Mouse (Mus musculus): ENCODE measurements at regions not wholly inside any gene's neighbourhood (a gene's known extent, or its start where the extent isn't known, plus 50 kb on each side); places are given as distances from the start of the nearest gene placed in this dataset.

DNA sequence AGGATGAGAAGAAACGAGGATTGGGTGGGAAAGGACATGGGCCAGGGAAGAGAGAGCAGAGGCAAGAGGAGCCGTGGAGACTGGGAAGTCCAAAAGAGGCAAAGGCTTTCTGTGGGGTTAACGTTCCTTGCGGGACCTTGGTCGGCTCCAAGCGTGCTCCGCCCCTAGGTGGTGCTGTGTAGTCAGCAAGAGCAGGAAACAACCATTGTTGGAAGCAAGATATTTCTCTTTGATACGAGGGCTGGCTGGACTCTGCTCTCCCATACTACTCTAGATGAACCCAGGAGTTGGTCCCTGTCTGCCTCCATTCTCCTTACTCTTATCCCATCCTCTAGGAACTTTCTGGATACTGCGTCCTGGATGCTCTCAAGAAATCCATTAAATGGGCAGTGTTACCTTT is 105.3 kb upstream of the Vangl1 start:
- H3K4me1 ChIP-seq (ENCODE audit: control insufficient read depth, insufficient read depth, low read length), result no peaks in the 10 kb centered on the region
- no peak overlapping the region for H3K4me2 ChIP-seq (ENCODE audit: low read depth, severe bottlenecking)
- no peak overlapping the region for H3K9ac ChIP-seq (ENCODE audit: low read length)
- 30% methylated on average over 9 of the region's 9 CpGs for WGBS
- DNase-seq (ENCODE audit: low spot score), result peak; percentile 82
- no peaks in the 10 kb centered on the region for H3K27me3 ChIP-seq (ENCODE audit: control insufficient read depth, insufficient read depth, low read length)
- no peaks in the 10 kb centered on the region for H3K36me3 ChIP-seq (ENCODE audit: control insufficient read depth, insufficient read depth, low read length)
- no peak overlapping the region for H3K27ac ChIP-seq (replicated peaks; ENCODE audit: low read depth, low read length)
- H3K9me3 ChIP-seq (ENCODE audit: control insufficient read depth, low read length), result no peaks in the 10 kb centered on the region
- H3K4me3 ChIP-seq (ENCODE audit: low read depth, low read length), result no peak overlapping the region
- no peak for ATAC-seq (ENCODE audit: insufficient number of reproducible peaks, low FRiP score, low TSS enrichment, low read depth)

DNA sequence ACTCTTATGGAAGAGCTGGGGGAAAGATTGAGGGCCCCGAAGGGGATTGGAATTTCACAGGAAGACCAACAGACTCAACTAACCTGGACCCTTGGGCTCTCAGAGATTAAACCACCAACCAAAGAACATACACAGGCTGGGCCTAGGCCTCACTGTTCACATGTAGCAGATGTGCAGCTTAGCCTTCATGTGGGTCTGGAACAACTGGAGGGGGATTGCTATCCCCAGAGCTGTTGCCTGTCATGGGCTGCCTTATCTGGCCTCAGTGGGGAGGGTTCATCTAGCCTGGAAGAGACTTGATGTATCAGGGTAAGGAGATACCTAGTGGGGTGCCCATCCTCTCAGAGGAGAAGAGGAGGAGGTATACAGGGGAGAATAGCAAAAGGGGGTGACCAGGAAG is 103.2 kb upstream of the Vangl1 start:
- H3K36me3 ChIP-seq (ENCODE audit: control insufficient read depth, insufficient read depth, low read length), result no peaks in the 10 kb centered on the region
- H3K4me3 ChIP-seq (ENCODE audit: low read depth, low read length), result no peak overlapping the region
- DNase-seq (ENCODE audit: low spot score), result no peak
- H3K27me3 ChIP-seq (ENCODE audit: control insufficient read depth, insufficient read depth, low read length), result no peaks in the 10 kb centered on the region
- 88% methylated on average over 1 of the region's 1 CpGs for WGBS
- no peak overlapping the region for H3K27ac ChIP-seq (replicated peaks; ENCODE audit: low read depth, low read length)
- no peak for ATAC-seq (ENCODE audit: insufficient number of reproducible peaks, low FRiP score, low TSS enrichment, low read depth)
- H3K9ac ChIP-seq (ENCODE audit: low read length), result no peak overlapping the region
- H3K9me3 ChIP-seq (ENCODE audit: control insufficient read depth, low read length), result no peaks in the 10 kb centered on the region
- H3K4me1 ChIP-seq (ENCODE audit: control insufficient read depth, insufficient read depth, low read length), result no peaks in the 10 kb centered on the region
- no peak overlapping the region for H3K4me2 ChIP-seq (ENCODE audit: low read depth, severe bottlenecking)

DNA sequence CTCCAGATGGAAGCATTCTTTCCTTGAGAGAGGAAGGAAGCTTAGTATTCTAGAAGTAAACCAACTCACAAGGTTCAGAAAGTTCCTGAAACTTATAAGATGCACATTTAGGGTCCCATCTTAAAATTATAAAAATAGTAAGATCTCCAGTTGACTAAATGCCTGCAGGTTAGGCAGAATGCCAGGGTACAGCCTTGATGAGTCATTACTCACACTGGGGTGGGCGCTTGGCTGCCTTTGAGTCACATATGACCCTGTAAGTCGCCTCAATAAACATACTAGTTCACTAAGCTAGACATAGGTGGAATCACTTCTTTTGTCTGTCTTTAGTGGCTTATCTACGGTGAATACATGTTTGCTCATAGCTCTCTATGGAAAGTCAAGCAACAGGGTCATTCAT is 87.9 kb upstream of the Vangl1 start:
- no peak for ATAC-seq (ENCODE audit: insufficient number of reproducible peaks, low FRiP score, low TSS enrichment, low read depth)
- no peak overlapping the region for H3K4me3 ChIP-seq (ENCODE audit: low read depth, low read length)
- no peak for DNase-seq (ENCODE audit: low spot score)
- H3K27ac ChIP-seq (replicated peaks; ENCODE audit: low read depth, low read length), result no peak overlapping the region
- no peaks in the 10 kb centered on the region for H3K4me1 ChIP-seq (ENCODE audit: control insufficient read depth, insufficient read depth, low read length)
- H3K9me3 ChIP-seq (ENCODE audit: control insufficient read depth, low read length), result no peaks in the 10 kb centered on the region
- no peaks in the 10 kb centered on the region for H3K27me3 ChIP-seq (ENCODE audit: control insufficient read depth, insufficient read depth, low read length)
- 84% methylated on average over 3 of the region's 3 CpGs for WGBS
- no peaks in the 10 kb centered on the region for H3K36me3 ChIP-seq (ENCODE audit: control insufficient read depth, insufficient read depth, low read length)
- H3K4me2 ChIP-seq (ENCODE audit: low read depth, severe bottlenecking), result no peak overlapping the region
- H3K9ac ChIP-seq (ENCODE audit: low read length), result no peak overlapping the region

DNA sequence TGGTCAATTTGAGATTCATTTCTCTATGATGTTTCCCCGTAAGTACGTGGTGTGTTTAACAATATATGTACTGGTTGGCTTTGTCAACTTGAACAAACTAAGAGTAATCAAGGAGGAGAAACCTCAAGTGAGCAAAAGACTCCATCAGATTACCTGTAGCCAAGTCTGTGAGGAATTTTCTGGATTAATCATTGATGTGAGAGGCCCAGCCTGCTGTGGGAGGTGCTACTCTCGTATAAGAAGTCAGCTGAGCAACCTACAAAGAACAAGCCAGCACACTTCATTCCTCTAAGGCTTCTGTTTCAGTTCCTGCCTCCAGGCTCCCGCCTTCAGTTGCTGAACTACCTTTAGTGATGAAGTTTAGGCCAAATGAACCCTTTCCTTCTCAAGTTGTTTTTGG is 77.5 kb upstream of the Vangl1 start:
- Histone ChIP-seq H3K4me2 (ENCODE audit: low read depth, severe bottlenecking) (no peak overlapping the region), H3K27ac (replicated peaks; ENCODE audit: low read depth, low read length) (no peak overlapping the region), H3K36me3 (ENCODE audit: control insufficient read depth, insufficient read depth, low read length) (no peaks in the 10 kb centered on the region), H3K4me1 (ENCODE audit: control insufficient read depth, insufficient read depth, low read length) (no peaks in the 10 kb centered on the region), H3K4me3 (ENCODE audit: low read depth, low read length) (no peak overlapping the region), H3K27me3 (ENCODE audit: control insufficient read depth, insufficient read depth, low read length) (no peaks in the 10 kb centered on the region), H3K9me3 (ENCODE audit: control insufficient read depth, low read length) (no peaks in the 10 kb centered on the region), H3K9ac (ENCODE audit: low read length) (no peak overlapping the region)
- ATAC-seq (ENCODE audit: insufficient number of reproducible peaks, low FRiP score, low TSS enrichment, low read depth) (no peak), DNase-seq (ENCODE audit: low spot score) (no peak)
- 88% methylated on average over 4 of the region's 4 CpGs for WGBS

DNA sequence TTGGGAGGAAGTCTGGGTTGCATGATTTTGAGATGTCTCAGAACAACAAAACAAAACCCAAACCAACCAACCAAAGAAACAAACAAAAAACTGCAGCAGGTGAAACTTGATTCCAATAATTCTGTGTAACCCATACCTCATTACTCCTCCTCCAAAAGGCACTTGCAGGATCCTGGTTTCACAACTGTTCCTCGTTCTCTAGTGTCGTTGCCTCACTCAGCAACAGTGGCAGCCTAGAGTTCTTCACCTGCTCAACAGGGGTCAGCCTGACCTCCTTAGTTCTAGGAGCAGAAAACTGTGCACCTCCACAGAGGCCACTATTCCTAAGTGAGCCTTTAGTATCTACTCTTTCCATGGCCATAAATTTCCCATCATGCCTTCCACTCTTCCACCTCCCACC is 72.3 kb upstream of the Vangl1 start:
- Histone ChIP-seq H3K9me3 (ENCODE audit: control insufficient read depth, low read length) (no peaks in the 10 kb centered on the region), H3K27ac (replicated peaks; ENCODE audit: low read depth, low read length) (no peak overlapping the region), H3K9ac (ENCODE audit: low read length) (no peak overlapping the region), H3K4me1 (ENCODE audit: control insufficient read depth, insufficient read depth, low read length) (no peaks in the 10 kb centered on the region), H3K4me2 (ENCODE audit: low read depth, severe bottlenecking) (no peak overlapping the region), H3K27me3 (ENCODE audit: control insufficient read depth, insufficient read depth, low read length) (no peaks in the 10 kb centered on the region), H3K4me3 (ENCODE audit: low read depth, low read length) (no peak overlapping the region), H3K36me3 (ENCODE audit: control insufficient read depth, insufficient read depth, low read length) (no peaks in the 10 kb centered on the region)
- no peak for DNase-seq (ENCODE audit: low spot score)
- WGBS, result 68% methylated on average over 2 of the region's 2 CpGs
- no peak for ATAC-seq (ENCODE audit: insufficient number of reproducible peaks, low FRiP score, low TSS enrichment, low read depth)

DNA sequence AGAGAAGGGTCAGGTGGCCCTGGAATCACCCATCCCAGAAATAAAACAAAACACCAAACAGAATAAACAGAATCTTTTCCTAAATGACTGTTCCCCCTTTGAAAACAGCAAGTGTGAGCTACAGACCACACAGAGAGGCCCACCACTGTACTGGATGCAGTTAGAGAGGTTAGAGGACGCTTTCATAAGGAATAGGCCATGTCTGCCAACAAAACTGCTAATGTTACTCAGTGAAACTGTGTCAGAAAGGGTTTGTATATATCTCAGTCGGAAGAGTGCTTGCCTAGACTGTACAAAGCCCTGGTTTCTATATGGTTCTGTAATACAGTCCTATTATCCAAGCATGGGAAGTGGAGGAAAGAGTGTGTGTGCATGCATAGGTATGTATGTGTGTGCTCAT is 71.8 kb upstream of the Vangl1 start:
- Histone ChIP-seq H3K27ac (replicated peaks; ENCODE audit: low read depth, low read length) (no peak overlapping the region), H3K4me2 (ENCODE audit: low read depth, severe bottlenecking) (no peak overlapping the region), H3K36me3 (ENCODE audit: control insufficient read depth, insufficient read depth, low read length) (no peaks in the 10 kb centered on the region), H3K4me3 (ENCODE audit: low read depth, low read length) (no peak overlapping the region), H3K27me3 (ENCODE audit: control insufficient read depth, insufficient read depth, low read length) (no peaks in the 10 kb centered on the region), H3K9ac (ENCODE audit: low read length) (no peak overlapping the region), H3K4me1 (ENCODE audit: control insufficient read depth, insufficient read depth, low read length) (no peaks in the 10 kb centered on the region), H3K9me3 (ENCODE audit: control insufficient read depth, low read length) (no peaks in the 10 kb centered on the region)
- ATAC-seq (ENCODE audit: insufficient number of reproducible peaks, low FRiP score, low TSS enrichment, low read depth) (no peak), DNase-seq (ENCODE audit: low spot score) (no peak)
- WGBS, result 83% methylated on average over 2 of the region's 2 CpGs

DNA sequence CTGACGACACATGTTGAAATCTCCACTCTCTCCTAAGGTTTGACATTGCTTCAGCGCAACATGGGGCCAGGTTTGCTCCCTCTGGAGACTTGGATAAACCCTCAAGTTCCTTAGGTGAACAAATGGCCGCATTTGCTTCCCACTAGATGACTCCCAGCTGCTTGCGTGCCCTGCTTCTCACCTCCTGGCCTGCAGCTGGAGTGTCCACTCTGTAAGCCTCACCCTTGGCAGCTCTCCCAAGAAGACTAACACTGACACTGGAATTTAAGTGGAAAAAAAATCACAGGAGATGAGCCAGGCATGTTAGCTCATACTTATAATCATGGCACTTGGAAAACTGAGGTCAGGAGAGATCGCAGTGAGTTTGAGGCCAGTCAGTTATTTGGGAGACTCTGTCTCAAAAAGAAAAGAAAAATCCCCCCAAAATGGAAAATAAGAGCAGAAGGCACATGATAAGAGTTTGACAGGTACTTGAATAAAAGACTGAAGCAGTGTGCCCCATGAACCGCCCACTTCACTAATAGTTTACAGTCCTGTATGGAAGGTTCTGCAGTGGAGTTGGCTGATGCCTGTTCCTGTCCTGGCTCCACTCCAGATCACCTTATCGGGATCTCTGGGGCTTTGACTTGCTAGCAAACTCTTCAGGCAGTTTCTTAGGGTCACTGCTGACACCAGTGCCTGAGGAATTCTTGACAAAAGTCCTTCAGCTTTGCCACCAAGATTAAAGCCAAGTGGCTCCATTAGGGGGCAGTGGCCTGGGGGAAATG is 70.9 kb upstream of the Vangl1 start:
- no peak for ATAC-seq (ENCODE audit: insufficient number of reproducible peaks, low FRiP score, low TSS enrichment, low read depth)
- Histone ChIP-seq H3K27ac (replicated peaks; ENCODE audit: low read depth, low read length) (no peak overlapping the region), H3K9ac (ENCODE audit: low read length) (no peak overlapping the region), H3K36me3 (ENCODE audit: control insufficient read depth, insufficient read depth, low read length) (no peaks in the 10 kb centered on the region), H3K9me3 (ENCODE audit: control insufficient read depth, low read length) (no peaks in the 10 kb centered on the region), H3K4me3 (ENCODE audit: low read depth, low read length) (no peak overlapping the region), H3K27me3 (ENCODE audit: control insufficient read depth, insufficient read depth, low read length) (no peaks in the 10 kb centered on the region), H3K4me2 (ENCODE audit: low read depth, severe bottlenecking) (no peak overlapping the region), H3K4me1 (ENCODE audit: control insufficient read depth, insufficient read depth, low read length) (no peaks in the 10 kb centered on the region)
- 80% methylated on average over 7 of the region's 7 CpGs for WGBS
- DNase-seq (ENCODE audit: low spot score), result no peak

DNA sequence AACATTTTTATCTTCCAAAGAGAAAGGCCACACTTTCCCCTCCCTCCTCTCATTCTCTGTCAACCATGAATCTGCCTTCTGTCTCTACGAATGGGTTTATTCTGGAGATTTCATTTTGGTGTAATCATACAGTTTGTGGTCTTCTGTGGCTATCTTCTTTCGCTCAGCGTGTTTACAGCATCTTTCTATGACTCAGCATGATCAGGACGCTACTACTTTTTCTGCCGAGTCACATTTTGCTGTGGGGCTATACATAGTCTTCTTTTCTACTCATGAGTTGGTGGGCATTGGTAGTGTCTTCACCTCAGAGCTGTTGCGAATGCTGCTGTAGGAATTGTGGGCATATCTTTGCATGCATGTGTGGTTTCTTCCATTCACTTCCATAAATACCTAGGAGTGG is 66.3 kb upstream of the Vangl1 start:
- Histone ChIP-seq H3K36me3 (ENCODE audit: control insufficient read depth, insufficient read depth, low read length) (no peaks in the 10 kb centered on the region), H3K27ac (replicated peaks; ENCODE audit: low read depth, low read length) (no peak overlapping the region), H3K9ac (ENCODE audit: low read length) (no peak overlapping the region), H3K4me3 (ENCODE audit: low read depth, low read length) (no peak overlapping the region), H3K9me3 (ENCODE audit: control insufficient read depth, low read length) (no peaks in the 10 kb centered on the region), H3K4me2 (ENCODE audit: low read depth, severe bottlenecking) (no peak overlapping the region), H3K27me3 (ENCODE audit: control insufficient read depth, insufficient read depth, low read length) (no peaks in the 10 kb centered on the region), H3K4me1 (ENCODE audit: control insufficient read depth, insufficient read depth, low read length) (no peaks in the 10 kb centered on the region)
- ATAC-seq (ENCODE audit: insufficient number of reproducible peaks, low FRiP score, low TSS enrichment, low read depth), result no peak
- 93% methylated on average over 6 of the region's 6 CpGs for WGBS
- no peak for DNase-seq (ENCODE audit: low spot score)

DNA sequence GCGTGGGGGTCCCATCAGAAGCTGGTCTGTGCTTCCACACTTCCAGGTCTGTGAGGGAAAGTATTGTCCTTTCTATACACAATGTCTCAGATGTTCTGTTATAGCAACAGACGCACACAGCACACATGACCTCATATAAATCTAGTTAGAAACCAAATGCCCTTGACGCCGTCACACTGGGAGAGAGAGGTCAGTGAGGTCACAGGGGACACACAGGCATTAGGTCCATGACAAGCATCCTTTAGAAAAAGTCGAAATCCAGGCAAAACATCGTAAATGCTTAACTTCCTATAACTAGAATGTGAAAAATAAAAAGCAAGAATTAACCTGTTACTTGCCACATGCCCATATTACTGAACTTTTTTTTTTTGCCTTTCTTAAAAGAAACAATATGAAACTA is 65.8 kb upstream of the Vangl1 start:
- Histone ChIP-seq H3K4me1 (ENCODE audit: control insufficient read depth, insufficient read depth, low read length) (no peaks in the 10 kb centered on the region), H3K27ac (replicated peaks; ENCODE audit: low read depth, low read length) (no peak overlapping the region), H3K4me3 (ENCODE audit: low read depth, low read length) (no peak overlapping the region), H3K9ac (ENCODE audit: low read length) (no peak overlapping the region), H3K4me2 (ENCODE audit: low read depth, severe bottlenecking) (no peak overlapping the region), H3K27me3 (ENCODE audit: control insufficient read depth, insufficient read depth, low read length) (no peaks in the 10 kb centered on the region), H3K36me3 (ENCODE audit: control insufficient read depth, insufficient read depth, low read length) (no peaks in the 10 kb centered on the region), H3K9me3 (ENCODE audit: control insufficient read depth, low read length) (no peaks in the 10 kb centered on the region)
- DNase-seq (ENCODE audit: low spot score) (no peak), ATAC-seq (ENCODE audit: insufficient number of reproducible peaks, low FRiP score, low TSS enrichment, low read depth) (no peak)
- WGBS, result 38% methylated on average over 6 of the region's 6 CpGs

Measured in limb, embryonic 11.5 days (tissue).